Mouse (Mus musculus) small intestine, adult 2 months (tissue): ENCODE data around the gene Pard3. TPM values are rescaled to one million over a fixed set of nuclear protein-coding genes. Genes with fewer than 3 reads are reported as not detected.
A peak's percentile ranks its signal among the peaks of the same experiment; 100 is the strongest.

ENCODE experiments used
- H3K27ac ChIP-seq: fragments of 200-500 bp; 2 replicates; pipeline ENCODE4 v1.5.1; 2012; ENCODE audit warnings: low read depth, low read length, control low read depth, inconsistent platforms; ENCODE audit not compliant: insufficient read depth
- H3K27me3 ChIP-seq: fragments of 200-500 bp; 2 replicates; pipeline ENCODE4 v1.6.1; 2012; ENCODE audit warnings: mild to moderate bottlenecking, moderate library complexity, low read length, inconsistent platforms; ENCODE audit not compliant: control insufficient read depth, insufficient read depth
- H3K36me3 ChIP-seq: fragments of 200-500 bp; 2 replicates; pipeline ENCODE4 v1.6.1; 2012; ENCODE audit warnings: mild to moderate bottlenecking, low read length, control low read depth, inconsistent platforms; ENCODE audit not compliant: control insufficient read depth, insufficient read depth
- H3K4me1 ChIP-seq: fragments of 200-500 bp; 2 replicates; pipeline ENCODE4 v1.6.1; 2012; ENCODE audit warnings: low read length, inconsistent platforms, mixed read lengths; ENCODE audit not compliant: control insufficient read depth, insufficient read depth, insufficient read length
- H3K4me3 ChIP-seq: fragments of 200-500 bp; 2 replicates; pipeline ENCODE4 v1.5.1; 2012; ENCODE audit warnings: low read depth, mild to moderate bottlenecking, control low read depth, inconsistent platforms, low read length, moderate library complexity
- CTCF ChIP-seq: fragments of 200-500 bp; IDR thresholded peaks from 2 replicates; pipeline ENCODE4 v1.5.1; 2012; ENCODE audit warnings: low read depth, mild to moderate bottlenecking, control low read depth, inconsistent platforms, low read length, moderate library complexity, mixed read lengths; ENCODE audit not compliant: insufficient replicate concordance, insufficient read length; ENCODE audit errors: extremely low read depth
- POLR2A ChIP-seq: fragments of 200-500 bp; IDR thresholded peaks from 2 replicates; pipeline ENCODE4 v1.6.1; 2012; ENCODE audit warnings: low read depth, mild to moderate bottlenecking, control low read depth, inconsistent platforms, low read length, moderate library complexity
- WGBS: fragments of 180-500 bp; shearing (Covaris S2); methylation state at CpG from one replicate; pipeline ENCODE4 v1.1.7; 2018; 5-methylcytosine and 5-hydroxymethylcytosine counted together
- polyA plus RNA-seq: library from polyadenylated mRNA; depleted of rRNA; stranded (reverse); fragments of >200 nt; gene quantifications from 2 replicates; pipeline ENCODE4 v1.2.3, GENCODE M21; 2012

Pard3 gene
- polyA plus RNA-seq, 1 experiment, result 52.9 TPM

DNA sequence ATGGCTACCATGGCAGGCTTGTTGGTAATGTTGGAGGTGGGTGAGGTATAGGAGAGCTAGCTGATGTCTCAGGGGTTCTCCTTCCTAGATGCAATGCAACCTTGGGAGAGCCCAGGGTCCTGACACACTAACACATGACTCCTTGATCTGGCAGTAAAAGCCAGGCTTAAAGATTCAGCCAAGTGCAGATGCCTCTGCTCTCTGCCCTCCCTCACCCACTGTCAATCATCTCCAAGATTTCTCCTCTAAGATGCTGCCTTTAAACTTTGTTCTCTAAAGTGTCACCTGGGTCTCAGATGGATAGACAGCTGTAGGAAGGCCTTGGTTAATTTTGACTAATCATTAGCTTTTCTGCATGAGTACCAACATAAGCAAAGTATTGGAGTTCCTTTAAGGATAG, 125.0 kb downstream of the Pard3 start:
- TF ChIP-seq CTCF (no peak), POLR2A (no peak)
- H3K4me1 ChIP-seq, result peaks cover 2% of the 10 kb centered on the region; the same call in 1 of the 2 replicates
- H3K27me3 ChIP-seq, result no peaks in the 10 kb centered on the region
- no peak overlapping the region for H3K4me3 ChIP-seq
- H3K36me3 ChIP-seq, result no peaks in the 10 kb centered on the region
- H3K27ac ChIP-seq, result no peak overlapping the region

DNA sequence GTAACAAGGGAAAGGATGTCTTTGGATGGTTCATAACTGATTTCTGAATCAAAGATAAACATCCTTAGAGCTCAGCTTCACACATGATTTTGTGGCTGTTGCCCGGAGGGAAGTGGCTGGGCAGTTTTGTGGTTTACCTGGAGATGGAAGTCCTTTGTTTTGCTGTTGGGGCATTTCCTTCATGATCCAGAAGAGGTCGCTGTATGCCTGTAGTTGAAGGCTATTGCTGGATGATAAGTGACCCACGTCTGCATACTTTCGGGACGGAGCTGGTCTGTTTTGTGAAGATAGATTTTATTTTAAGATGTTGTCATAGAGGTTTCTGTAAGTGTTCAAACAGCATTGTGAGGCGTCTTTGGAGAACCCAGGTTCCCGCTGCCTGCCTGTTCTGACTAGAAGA, 126.7 kb downstream of the Pard3 start:
- H3K4me1 ChIP-seq, result no peaks in the 10 kb centered on the region
- WGBS, result 46% methylated on average over 7 of the region's 7 CpGs
- no peak overlapping the region for H3K27ac ChIP-seq
- no peak overlapping the region for H3K4me3 ChIP-seq
- no peaks in the 10 kb centered on the region for H3K36me3 ChIP-seq
- H3K27me3 ChIP-seq, result no peaks in the 10 kb centered on the region
- TF ChIP-seq POLR2A, result no peak
- TF ChIP-seq CTCF, result peak; percentile 5; the same call in 1 of the 2 replicates

DNA sequence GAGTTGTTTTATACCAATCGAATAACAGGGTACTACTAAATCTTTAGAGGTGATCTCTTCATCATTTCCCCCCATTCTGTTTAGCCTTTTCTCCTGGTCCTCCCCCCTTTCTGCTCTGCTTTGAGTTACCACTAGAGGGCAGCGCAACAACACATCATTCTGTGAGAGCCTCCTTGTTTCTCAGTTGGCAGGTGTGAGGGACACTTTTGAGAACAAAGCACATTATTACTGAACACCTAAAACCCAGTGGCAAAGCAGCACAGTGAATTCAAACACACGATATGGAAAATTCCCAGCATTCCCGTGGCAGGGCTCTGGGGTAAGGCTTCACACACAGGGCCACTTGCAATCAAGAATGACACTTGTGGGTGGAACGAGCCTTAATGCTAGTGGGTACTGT, 127.7 kb downstream of the Pard3 start:
- Histone ChIP-seq H3K4me3 (no peak overlapping the region), H3K36me3 (no peaks in the 10 kb centered on the region), H3K4me1 (no peaks in the 10 kb centered on the region), H3K27me3 (no peaks in the 10 kb centered on the region), H3K27ac (no peak overlapping the region)
- TF ChIP-seq CTCF (peak; percentile 53; the same call in 1 of the 2 replicates), POLR2A (no peak)
- WGBS, result 32% methylated on average over 5 of the region's 5 CpGs

DNA sequence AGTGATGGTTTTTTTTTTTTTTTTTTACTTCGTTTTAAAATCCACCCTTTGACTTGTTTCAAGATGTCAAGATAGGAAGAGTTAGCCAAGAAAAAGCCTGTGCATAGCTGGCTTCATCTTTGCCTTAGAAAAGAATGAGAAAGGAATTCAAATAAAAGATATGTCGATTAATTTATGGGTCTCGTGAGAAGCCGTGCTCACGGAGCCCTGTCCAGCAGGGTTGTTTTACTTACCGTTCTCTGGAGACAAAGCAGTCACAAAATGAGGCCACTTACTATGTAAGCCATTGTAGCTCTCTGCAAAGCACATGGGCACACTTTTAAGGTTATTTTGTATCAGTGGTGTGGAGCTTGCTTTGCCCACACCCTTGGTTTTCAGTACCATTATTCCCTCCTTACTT, 128.1 kb downstream of the Pard3 start:
- no peak overlapping the region for H3K4me3 ChIP-seq
- no peaks in the 10 kb centered on the region for H3K27me3 ChIP-seq
- no peak for TF ChIP-seq CTCF
- TF ChIP-seq POLR2A, result no peak
- no peaks in the 10 kb centered on the region for H3K4me1 ChIP-seq
- no peaks in the 10 kb centered on the region for H3K36me3 ChIP-seq
- H3K27ac ChIP-seq, result no peak overlapping the region
- WGBS, result 70% methylated on average over 6 of the region's 6 CpGs

DNA sequence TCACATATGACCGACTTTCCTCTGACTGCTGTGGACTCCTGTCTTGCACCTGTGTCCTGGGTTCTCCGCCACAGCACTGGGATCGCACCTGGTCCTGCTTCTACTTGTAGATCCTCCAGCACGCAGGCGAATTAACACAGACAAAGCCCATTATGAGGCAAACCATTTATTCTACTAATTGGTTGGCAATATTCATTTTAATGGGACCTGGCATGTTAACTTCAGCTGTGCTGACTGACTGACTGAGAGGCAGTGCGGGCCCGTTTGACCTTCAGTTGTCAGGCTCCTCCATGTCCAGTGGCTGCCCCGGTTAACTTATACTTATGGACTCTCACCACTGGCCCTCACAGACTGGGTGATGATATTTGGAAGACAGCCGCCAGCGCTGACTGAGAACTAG, 128.6 kb downstream of the Pard3 start:
- 89% methylated on average over 10 of the region's 10 CpGs for WGBS
- H3K27ac ChIP-seq, result no peak overlapping the region
- H3K4me3 ChIP-seq, result no peak overlapping the region
- no peaks in the 10 kb centered on the region for H3K4me1 ChIP-seq
- no peaks in the 10 kb centered on the region for H3K27me3 ChIP-seq
- no peaks in the 10 kb centered on the region for H3K36me3 ChIP-seq
- TF ChIP-seq POLR2A (no peak), CTCF (no peak)

DNA sequence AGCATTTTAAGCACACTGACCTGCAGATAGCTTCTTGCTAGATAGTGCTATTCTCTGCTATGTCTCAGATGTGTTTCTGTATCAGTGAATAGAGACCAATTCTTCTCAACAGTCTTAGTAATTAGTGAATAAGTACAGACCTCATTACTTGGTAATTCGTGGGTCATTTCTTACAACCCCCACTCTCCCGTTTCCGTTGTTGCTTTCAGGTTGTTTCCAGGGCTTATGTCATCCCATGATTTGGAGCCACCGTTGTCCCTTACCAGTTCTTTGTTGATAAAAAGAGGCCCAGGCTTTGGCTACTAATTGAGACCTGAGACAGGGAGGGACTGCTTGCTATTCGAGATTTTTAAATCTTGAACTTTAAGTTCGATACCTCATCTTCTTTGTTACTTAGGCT, 129.7 kb downstream of the Pard3 start:
- Histone ChIP-seq H3K27ac (no peak overlapping the region), H3K36me3 (no peaks in the 10 kb centered on the region), H3K27me3 (no peaks in the 10 kb centered on the region), H3K4me3 (no peak overlapping the region), H3K4me1 (no peaks in the 10 kb centered on the region)
- WGBS, result 68% methylated on average over 6 of the region's 6 CpGs
- TF ChIP-seq CTCF, result no peak
- TF ChIP-seq POLR2A, result no peak

DNA sequence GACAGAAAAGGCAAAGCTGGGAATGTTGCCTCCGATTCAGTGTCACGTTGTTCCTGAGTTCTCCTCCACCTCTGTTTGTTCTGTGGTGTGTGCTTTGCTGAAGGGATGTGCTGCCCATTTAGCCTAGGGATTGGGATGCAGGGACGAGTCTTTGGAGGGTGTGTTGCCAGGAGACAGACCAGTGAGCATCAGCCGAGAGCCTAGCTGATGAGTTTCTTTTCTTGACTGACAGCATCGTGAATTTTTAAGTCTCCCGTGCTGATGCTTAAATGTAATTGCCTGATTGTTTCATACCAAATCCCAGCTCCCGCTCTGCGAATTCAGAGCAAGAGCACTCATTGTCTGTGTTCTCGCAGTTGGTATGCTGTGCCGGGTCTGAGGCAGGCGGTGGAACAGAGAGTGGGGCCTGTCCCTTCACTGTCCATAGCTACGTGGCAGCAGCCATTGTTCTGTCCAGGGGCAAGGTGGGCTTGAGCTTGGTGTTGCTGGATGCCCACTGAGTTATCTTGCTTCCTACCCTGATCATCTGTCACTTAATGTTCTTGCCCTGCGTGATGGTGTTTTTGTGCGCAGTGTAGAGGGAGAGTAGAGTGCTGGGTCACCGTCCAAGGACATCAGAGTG, 131.2 kb downstream of the Pard3 start:
- no peaks in the 10 kb centered on the region for H3K27me3 ChIP-seq
- TF ChIP-seq CTCF, result no peak
- no peak for TF ChIP-seq POLR2A
- no peaks in the 10 kb centered on the region for H3K36me3 ChIP-seq
- no peaks in the 10 kb centered on the region for H3K4me1 ChIP-seq
- H3K27ac ChIP-seq, result no peak overlapping the region
- no peak overlapping the region for H3K4me3 ChIP-seq
- 89% methylated on average over 15 of the region's 15 CpGs for WGBS
